Mouse (Mus musculus) heart, embryonic 11.5 days (tissue): ENCODE results near the gene Pdzd3. TPM values are rescaled to one million over a fixed set of nuclear protein-coding genes. Genes with fewer than 3 reads are reported as not detected.

Experiments
- ATAC-seq: fragments of 200-750 bp; cut with Nextera tagmentation; replicated peaks from 2 replicates; pipeline ENCODE4 v1.8.0; 2017; ENCODE audit warnings: moderate library complexity; ENCODE audit not compliant: insufficient number of reproducible peaks, low FRiP score, low TSS enrichment
- H3K27ac ChIP-seq: fragments of 300-500 bp; sonication (generic); 2 replicates; pipeline ENCODE4 v1.5.1; 2014; ENCODE audit warnings: mild to moderate bottlenecking, low read depth, low read length
- H3K27me3 ChIP-seq: fragments of 300-500 bp; sonication (generic); 2 replicates; pipeline ENCODE4 v1.6.1; 2014; ENCODE audit warnings: mild to moderate bottlenecking, low read length, mixed read lengths; ENCODE audit not compliant: control insufficient read depth, insufficient read depth
- H3K36me3 ChIP-seq: fragments of 300-500 bp; sonication (generic); 2 replicates; pipeline ENCODE4 v1.6.1; 2014; ENCODE audit warnings: mild to moderate bottlenecking, low read length, moderate library complexity, mixed read lengths; ENCODE audit not compliant: control insufficient read depth, insufficient read depth
- H3K4me1 ChIP-seq: fragments of 300-500 bp; sonication (generic); 2 replicates; pipeline ENCODE4 v1.6.1; 2014; ENCODE audit warnings: low read length; ENCODE audit not compliant: control insufficient read depth, insufficient read depth
- H3K4me2 ChIP-seq: fragments of 300-500 bp; sonication (generic); 2 replicates; pipeline ENCODE4 v1.6.1; 2014; ENCODE audit warnings: mild to moderate bottlenecking, moderate library complexity
- H3K4me3 ChIP-seq: fragments of 300-500 bp; sonication (generic); 2 replicates; pipeline ENCODE4 v1.5.1; 2014; ENCODE audit warnings: low read depth, low read length
- H3K9ac ChIP-seq: fragments of 300-500 bp; sonication (generic); 2 replicates; pipeline ENCODE4 v1.6.1; 2014; ENCODE audit warnings: mild to moderate bottlenecking, low read depth, low read length, moderate library complexity
- H3K9me3 ChIP-seq: fragments of 300-500 bp; sonication (generic); replicated peaks from 2 replicates; pipeline ENCODE4 v1.6.1; 2016; ENCODE audit warnings: low read length; ENCODE audit not compliant: control insufficient read depth
- WGBS: fragments of 180-500 bp; shearing (Covaris S2); extraction: QIAGEN DNeasy Blood & Tissue Kit; methylation state at CpG from one replicate; pipeline ENCODE4 v1.1.7; 2014; ENCODE audit not compliant: insufficient replicate concordance; 5-methylcytosine and 5-hydroxymethylcytosine counted together
- polyA plus RNA-seq: library from polyadenylated mRNA; unstranded; fragments of >200 nt; fragmentation: Nextera tagmentation; extraction: Ambion mirVana; gene quantifications from 2 replicates; pipeline ENCODE4 v1.2.1, GENCODE M21; 2014

Pdzd3 gene
- polyA plus RNA-seq, 1 experiment from 2014 or later: not detected

GRCm38 (mm10) chr9:44259014-44259413 is 7.7 kb upstream of the Pdzd3 start:
- no peak overlapping the region for H3K4me2 ChIP-seq
- H3K27me3 ChIP-seq: no peaks in the 10 kb centered on the region
- no peak overlapping the region for H3K4me3 ChIP-seq
- peaks cover 4% of the 10 kb centered on the region; the same call in 1 of the 2 replicates for H3K4me1 ChIP-seq
- H3K9ac ChIP-seq: no peak overlapping the region
- no peak for ATAC-seq
- no peaks in the 10 kb centered on the region for H3K9me3 ChIP-seq
- WGBS: 79% methylated on average over 10 of the region's 10 CpGs
- no peaks in the 10 kb centered on the region for H3K36me3 ChIP-seq
- H3K27ac ChIP-seq: no peak overlapping the region

DNA sequence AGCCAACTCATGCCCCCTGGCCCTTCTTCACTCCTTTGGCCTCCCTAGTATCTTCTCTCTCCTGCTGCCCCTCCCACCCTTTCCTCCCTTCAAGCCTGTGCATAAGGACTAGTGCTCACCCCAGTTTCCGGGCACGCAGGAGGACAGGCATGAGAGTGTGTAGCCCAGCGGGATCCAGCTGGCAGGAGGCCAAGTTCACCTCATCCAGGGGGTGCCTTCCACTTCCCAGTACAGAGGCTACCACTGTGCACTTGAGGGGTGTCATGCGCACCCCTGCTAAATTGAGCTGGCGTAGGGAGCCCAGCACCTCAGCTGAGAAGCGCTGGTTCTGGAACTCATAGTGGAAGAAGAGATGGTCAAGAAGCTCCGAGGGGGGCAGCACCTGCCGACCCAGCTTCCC is 4.9 kb upstream of the Pdzd3 start:
- no peak overlapping the region for H3K9ac ChIP-seq
- H3K9me3 ChIP-seq: no peaks in the 10 kb centered on the region
- peaks cover 4% of the 10 kb centered on the region; the same call in 1 of the 2 replicates for H3K4me1 ChIP-seq
- ATAC-seq: peak; percentile 57; the same call in 1 of the 2 replicates
- H3K27ac ChIP-seq: no peak overlapping the region
- no peaks in the 10 kb centered on the region for H3K36me3 ChIP-seq
- 0 out of 2 replicates have a peak, but pooled peaks cover 2% of the 10 kb centered on the region for H3K27me3 ChIP-seq
- H3K4me2 ChIP-seq: no peak overlapping the region
- no peak overlapping the region for H3K4me3 ChIP-seq
- WGBS: 81% methylated on average over 8 of the region's 8 CpGs

DNA sequence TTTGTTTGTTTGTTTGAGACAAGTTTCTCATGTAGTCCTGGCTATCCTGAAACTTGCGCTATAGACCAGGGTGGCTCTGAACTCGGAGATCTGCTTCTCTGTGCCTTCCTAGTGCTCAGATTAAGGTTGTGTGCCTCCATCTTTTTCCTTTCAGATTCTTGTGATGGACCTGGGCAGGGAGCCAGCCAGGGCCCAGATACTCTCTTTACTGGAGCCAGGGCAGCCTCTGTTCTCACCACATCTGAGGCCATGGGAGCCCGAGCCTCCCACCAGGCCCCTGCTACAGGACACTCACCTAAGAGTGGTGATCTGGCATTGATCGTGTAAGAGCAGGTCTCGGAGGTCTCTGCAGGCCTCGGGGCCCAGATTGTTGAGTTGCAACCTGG is 3.9 kb upstream of the Pdzd3 start:
- no peak overlapping the region for H3K4me3 ChIP-seq
- WGBS: 57% methylated on average over 6 of the region's 6 CpGs
- no peak overlapping the region for H3K9ac ChIP-seq
- peaks cover 4% of the 10 kb centered on the region; the same call in 1 of the 2 replicates for H3K4me1 ChIP-seq
- no peak overlapping the region for H3K27ac ChIP-seq
- ATAC-seq: no peak
- H3K27me3 ChIP-seq: 0 out of 2 replicates have a peak, but pooled peaks cover 4% of the 10 kb centered on the region
- no peaks in the 10 kb centered on the region for H3K9me3 ChIP-seq
- no peak overlapping the region for H3K4me2 ChIP-seq
- no peaks in the 10 kb centered on the region for H3K36me3 ChIP-seq

DNA sequence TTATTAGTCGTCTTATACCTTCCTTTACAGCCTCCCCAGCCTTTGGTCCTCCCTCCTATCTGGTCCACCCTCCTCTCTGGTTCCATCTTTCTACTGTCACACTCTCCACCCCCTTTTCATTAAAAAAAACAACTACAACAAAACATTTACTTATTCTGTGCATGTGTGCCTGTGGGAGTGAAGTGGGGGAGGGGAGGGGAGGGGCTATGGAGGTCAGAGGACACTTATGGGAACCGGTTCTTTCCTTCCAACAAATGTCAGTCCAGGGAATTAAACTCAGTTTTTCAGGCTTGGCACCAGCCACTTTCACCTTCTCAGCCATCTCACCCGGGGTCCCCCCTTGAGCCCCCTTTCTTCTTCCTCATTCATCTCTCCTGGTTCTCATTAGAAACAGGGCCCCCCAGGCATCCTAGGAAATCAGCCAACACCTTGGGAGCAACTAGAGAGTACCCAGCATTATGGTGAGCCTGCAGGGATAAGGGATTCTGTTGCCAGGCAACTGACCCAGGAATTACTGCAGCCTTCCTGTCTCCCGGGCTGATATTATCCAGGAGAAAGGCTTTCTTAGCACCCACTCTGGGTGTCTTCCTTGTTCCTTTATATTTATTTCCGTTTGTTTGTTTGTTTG is 3.4 kb upstream of the Pdzd3 start:
- H3K4me1 ChIP-seq: peaks cover 6% of the 10 kb centered on the region; the same call in 1 of the 2 replicates
- H3K9me3 ChIP-seq: no peaks in the 10 kb centered on the region
- 10% methylated on average over 5 of the region's 5 CpGs for WGBS
- H3K36me3 ChIP-seq: no peaks in the 10 kb centered on the region
- no peak overlapping the region for H3K4me2 ChIP-seq
- H3K27ac ChIP-seq: no peak overlapping the region
- H3K4me3 ChIP-seq: no peak overlapping the region
- no peak for ATAC-seq
- H3K9ac ChIP-seq: no peak overlapping the region
- 0 out of 2 replicates have a peak, but pooled peaks cover 4% of the 10 kb centered on the region for H3K27me3 ChIP-seq

DNA sequence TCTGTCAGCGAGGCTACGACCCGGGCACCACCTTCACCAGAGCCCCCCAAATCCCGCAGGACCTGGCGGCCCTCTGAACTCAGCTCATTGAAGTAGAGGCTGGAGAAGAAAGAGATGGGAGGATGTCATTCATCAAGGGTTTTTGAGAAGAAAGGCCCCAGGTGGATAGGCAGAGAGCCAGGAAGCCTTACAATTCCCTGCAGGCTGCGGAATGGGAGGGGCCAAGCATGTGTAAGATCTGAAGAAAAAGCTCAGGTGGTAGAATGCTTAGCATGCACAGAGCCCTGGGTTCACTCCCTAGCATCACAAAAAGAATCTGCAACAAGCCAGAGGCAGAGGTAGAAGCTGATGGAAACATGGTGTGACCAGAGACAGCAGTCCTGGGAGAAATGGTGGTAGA is 2.2 kb upstream of the Pdzd3 start:
- Histone ChIP-seq H3K9ac (no peak overlapping the region), H3K36me3 (no peaks in the 10 kb centered on the region), H3K4me3 (no peak overlapping the region), H3K4me1 (peaks cover 6% of the 10 kb centered on the region; the same call in 1 of the 2 replicates), H3K4me2 (no peak overlapping the region), H3K27me3 (peaks cover 8% of the 10 kb centered on the region; the same call in 1 of the 2 replicates), H3K9me3 (no peaks in the 10 kb centered on the region), H3K27ac (no peak overlapping the region)
- no peak for ATAC-seq
- WGBS: 81% methylated on average over 6 of the region's 6 CpGs

DNA sequence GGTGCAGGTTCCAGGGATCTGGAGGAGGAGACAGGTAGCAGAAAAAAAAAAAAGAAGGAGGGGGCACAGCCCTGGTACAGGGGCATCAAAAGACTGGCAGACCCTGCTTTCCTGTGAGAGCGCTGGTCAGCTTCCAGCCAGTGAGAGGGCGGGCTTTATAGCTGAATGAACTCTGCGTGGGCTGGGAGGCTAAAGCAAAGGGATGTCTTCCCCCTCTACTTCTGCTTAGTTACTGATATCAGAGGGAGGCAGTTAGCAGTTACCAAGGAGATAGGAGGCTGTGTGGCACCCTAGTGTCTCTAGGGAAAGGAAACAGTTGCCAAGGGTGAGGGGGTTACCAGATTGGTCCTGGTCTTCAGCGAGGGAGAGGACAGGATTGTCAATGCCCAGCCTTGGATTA is 826 bp downstream of the Pdzd3 start:
- WGBS: 40% methylated on average over 4 of the region's 4 CpGs

DNA sequence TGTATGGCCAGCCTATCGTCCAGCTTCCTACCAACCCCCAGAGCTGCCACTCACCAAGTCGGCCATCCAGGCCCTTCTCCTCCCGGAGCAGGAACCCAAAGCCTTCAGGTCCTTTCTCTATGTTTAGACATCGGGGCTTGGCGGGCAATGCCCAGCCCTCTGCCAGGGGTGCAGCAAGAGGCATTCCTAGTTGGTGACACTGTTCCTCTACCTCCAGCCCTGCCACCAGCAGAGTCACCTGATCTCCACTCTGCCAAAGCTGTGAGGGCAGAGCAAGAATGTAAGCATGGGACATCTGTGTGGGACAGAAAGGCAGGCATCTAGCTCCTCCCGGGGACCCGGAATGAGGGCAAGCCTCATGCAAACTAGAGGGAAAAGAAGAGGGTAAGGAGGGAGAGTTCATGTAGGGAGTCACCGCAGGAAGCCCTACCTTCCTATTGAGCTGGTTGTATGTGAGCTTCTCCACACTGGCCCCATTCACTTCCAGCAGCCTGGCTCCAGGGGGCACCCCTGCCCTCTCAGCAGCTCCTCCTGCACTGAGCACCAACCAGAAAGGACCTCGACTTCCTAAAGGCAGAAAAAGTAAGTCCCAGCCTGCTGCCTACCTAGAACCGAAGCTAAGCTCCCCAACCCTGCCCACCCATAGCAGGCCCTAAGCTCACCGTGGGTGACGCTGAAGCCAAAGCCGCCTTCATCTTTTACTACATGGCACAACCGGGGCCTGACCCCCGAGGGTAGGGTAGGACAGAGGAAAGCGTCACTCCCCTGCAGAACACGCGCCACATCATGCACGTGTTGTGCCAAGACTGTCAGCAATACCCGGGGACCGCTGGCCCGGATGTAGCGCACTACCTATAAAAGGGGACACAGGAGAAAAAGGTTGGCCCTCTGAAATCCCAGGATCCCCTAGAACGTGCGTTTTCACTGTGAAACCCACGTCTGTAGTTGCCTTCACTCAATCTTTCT is 1.8 kb downstream of the Pdzd3 start:
- peak overlapping the region; percentile 45 for H3K4me2 ChIP-seq
- peak; percentile 63; the same call in 1 of the 2 replicates for ATAC-seq
- H3K4me1 ChIP-seq: peaks cover 2% of the 10 kb centered on the region; the same call in 1 of the 2 replicates
- no peak overlapping the region for H3K4me3 ChIP-seq
- no peak overlapping the region for H3K27ac ChIP-seq
- no peaks in the 10 kb centered on the region for H3K36me3 ChIP-seq
- H3K27me3 ChIP-seq: peaks cover 8% of the 10 kb centered on the region; the same call in 1 of the 2 replicates
- H3K9me3 ChIP-seq: no peaks in the 10 kb centered on the region
- no peak overlapping the region for H3K9ac ChIP-seq
- 35% methylated on average over 26 of the region's 26 CpGs for WGBS

More for the DNA sequence above, 826 bp downstream of the Pdzd3 start:
- Histone ChIP-seq H3K4me2 (no peak overlapping the region), H3K27me3 (peaks cover 8% of the 10 kb centered on the region; the same call in 1 of the 2 replicates), H3K4me3 (no peak overlapping the region), H3K27ac (no peak overlapping the region), H3K4me1 (peaks cover 6% of the 10 kb centered on the region; the same call in 1 of the 2 replicates), H3K9me3 (no peaks in the 10 kb centered on the region), H3K9ac (no peak overlapping the region), H3K36me3 (no peaks in the 10 kb centered on the region)
- ATAC-seq: no peak

DNA sequence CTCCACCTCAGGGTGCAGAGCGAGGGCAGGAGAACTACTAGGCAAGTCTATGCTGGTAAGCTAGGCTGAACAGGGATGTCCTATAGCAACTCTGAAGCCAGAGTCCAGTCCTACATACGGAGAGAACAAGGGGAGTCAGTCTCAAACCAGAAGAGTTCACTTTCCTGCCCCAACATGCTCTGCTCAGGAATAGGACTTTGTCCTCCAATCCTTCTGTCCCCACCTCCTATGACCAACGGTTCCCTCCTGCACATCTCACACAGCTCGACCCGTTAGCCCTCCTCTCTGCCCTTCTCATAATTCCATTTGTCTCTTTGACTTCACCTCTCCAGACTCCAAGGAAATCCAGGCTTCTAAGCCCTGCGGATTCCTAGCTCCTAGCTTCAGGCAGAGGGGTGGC is 3.4 kb downstream of the Pdzd3 start:
- no peak overlapping the region for H3K9ac ChIP-seq
- H3K27ac ChIP-seq: no peak overlapping the region
- H3K4me3 ChIP-seq: no peak overlapping the region
- H3K36me3 ChIP-seq: no peaks in the 10 kb centered on the region
- no peak overlapping the region for H3K4me2 ChIP-seq
- WGBS: 73% methylated on average over 6 of the region's 6 CpGs
- peaks cover 6% of the 10 kb centered on the region; the same call in 1 of the 2 replicates for H3K27me3 ChIP-seq
- peaks cover 2% of the 10 kb centered on the region; the same call in 1 of the 2 replicates for H3K4me1 ChIP-seq
- no peak for ATAC-seq
- no peaks in the 10 kb centered on the region for H3K9me3 ChIP-seq
